Mouse (Mus musculus) neural tube, embryonic 14.5 days (tissue): ENCODE results near the gene Prl3b1. TPM values are rescaled to one million over a fixed set of nuclear protein-coding genes. Genes with fewer than 3 reads are reported as not detected.

Experiments used
- ATAC-seq: fragments of 200-750 bp; cut with Nextera tagmentation; 2 replicates; pipeline ENCODE4 v1.8.0; 2017; ENCODE audit warnings: low read depth, mild to moderate bottlenecking, moderate TSS enrichment, moderate library complexity
- H3K27ac ChIP-seq: fragments of 300-500 bp; sonication (generic); 2 replicates; pipeline ENCODE4 v1.5.1; 2014; ENCODE audit warnings: low read depth, mild to moderate bottlenecking, control low read depth, low read length, moderate library complexity, mixed read lengths
- H3K27me3 ChIP-seq: fragments of 300-500 bp; sonication (generic); 2 replicates; pipeline ENCODE4 v1.6.1; 2014; ENCODE audit warnings: low read length; ENCODE audit not compliant: control insufficient read depth, insufficient read depth
- H3K36me3 ChIP-seq: fragments of 300-500 bp; sonication (generic); 2 replicates; pipeline ENCODE4 v1.6.1; 2014; ENCODE audit warnings: low read length, mixed read lengths; ENCODE audit not compliant: control insufficient read depth, insufficient read depth
- H3K4me1 ChIP-seq: fragments of 300-500 bp; sonication (generic); 2 replicates; pipeline ENCODE4 v1.6.1; 2014; ENCODE audit warnings: low read length; ENCODE audit not compliant: control insufficient read depth, insufficient read depth
- H3K4me2 ChIP-seq: fragments of 300-500 bp; sonication (generic); 2 replicates; pipeline ENCODE4 v1.6.1; 2014; ENCODE audit warnings: mild to moderate bottlenecking, low read depth, low read length, control low read depth
- H3K4me3 ChIP-seq: fragments of 300-500 bp; sonication (generic); 2 replicates; pipeline ENCODE4 v1.5.1; 2014; ENCODE audit warnings: low read depth, low read length, control low read depth, mixed read lengths
- H3K9ac ChIP-seq: fragments of 300-500 bp; sonication (generic); replicated peaks from 2 replicates; pipeline ENCODE4 v1.6.1; 2014; ENCODE audit warnings: low read depth, mild to moderate bottlenecking, control low read depth, low read length, mixed read lengths
- H3K9me3 ChIP-seq: fragments of 300-500 bp; sonication (generic); 2 replicates; pipeline ENCODE4 v1.6.1; 2016; ENCODE audit warnings: low read length; ENCODE audit not compliant: control insufficient read depth
- WGBS: fragments of 180-500 bp; shearing (Covaris S2); extraction: QIAGEN DNeasy Blood & Tissue Kit; methylation state at CpG from one replicate; pipeline ENCODE4 v1.1.7; 2014; 5-methylcytosine and 5-hydroxymethylcytosine counted together
- polyA plus RNA-seq: library from polyadenylated mRNA; unstranded; fragments of >200 nt; fragmentation: Nextera tagmentation; extraction: Ambion mirVana; gene quantifications from 2 replicates; pipeline ENCODE4 v1.2.1, GENCODE M21; 2014

Prl3b1 gene
- not detected in 2 replicates for polyA plus RNA-seq

DNA sequence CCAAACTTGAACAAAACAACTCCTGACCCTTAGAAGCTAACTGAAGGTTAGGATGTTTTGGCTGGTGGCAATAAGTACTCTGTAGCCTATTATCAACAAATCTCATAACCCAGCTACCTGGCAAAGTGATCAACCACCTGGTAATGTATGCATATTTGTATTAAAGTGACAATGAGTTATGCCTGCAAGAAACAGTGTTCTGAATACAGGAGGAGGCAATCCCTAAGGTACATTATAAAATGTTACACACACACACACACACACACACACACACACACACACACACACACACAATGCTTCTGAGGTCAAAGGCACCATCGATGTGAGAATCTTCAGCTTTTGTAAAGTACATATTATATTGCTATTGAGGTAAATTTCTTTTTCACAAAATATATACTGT is at the start of gene Prl3b1:
TSS of gene Prl3b1 (plus strand) at position 301 of the 400 bp plus-strand sequence.
- Histone ChIP-seq H3K36me3 (no peaks in the 10 kb centered on the region), H3K9me3 (no peaks in the 10 kb centered on the region), H3K4me2 (no peak within 1 kb of the TSS), H3K27me3 (no peaks in the 10 kb centered on the region), H3K9ac (no peak within 1 kb of the TSS), H3K27ac (no peak within 1 kb of the TSS), H3K4me3 (no peak within 1 kb of the TSS), H3K4me1 (no peaks in the 10 kb centered on the region)
- WGBS = 81% methylated on average over 1 of the region's 1 CpGs
- no peak for ATAC-seq

DNA sequence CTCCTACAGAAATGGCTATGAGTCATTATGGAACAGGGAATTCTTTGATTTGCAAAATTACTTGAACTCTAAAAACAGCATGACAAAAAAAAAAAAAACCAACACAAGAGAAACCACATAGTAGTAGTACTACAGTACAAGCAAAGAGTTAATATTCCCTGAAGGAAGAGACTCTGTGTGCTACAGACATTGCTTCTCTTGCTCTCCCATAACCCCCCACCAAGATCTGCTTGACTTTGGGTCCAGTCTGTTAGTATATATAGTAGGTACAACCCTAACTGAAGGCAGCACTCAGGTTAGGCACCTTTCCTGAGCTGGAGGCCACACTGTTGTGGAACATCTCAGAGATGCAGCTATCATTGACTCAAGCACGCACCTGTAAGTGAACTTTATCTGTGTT is 45.3 kb upstream of the Prl3b1 start, which contains the start of gene Prl3c1:
TSS of gene Prl3c1 (plus strand) at position 301 of the 400 bp plus-strand sequence.
- no peaks in the 10 kb centered on the region for H3K9me3 ChIP-seq
- no peaks in the 10 kb centered on the region for H3K27me3 ChIP-seq
- H3K4me3 ChIP-seq = no peak within 1 kb of the TSS
- H3K4me2 ChIP-seq = no peak within 1 kb of the TSS
- no peak within 1 kb of the TSS for H3K9ac ChIP-seq
- no peak within 1 kb of the TSS for H3K27ac ChIP-seq
- 93% methylated on average over 1 of the region's 1 CpGs for WGBS
- H3K36me3 ChIP-seq = no peaks in the 10 kb centered on the region
- ATAC-seq = no peak
- no peaks in the 10 kb centered on the region for H3K4me1 ChIP-seq

DNA sequence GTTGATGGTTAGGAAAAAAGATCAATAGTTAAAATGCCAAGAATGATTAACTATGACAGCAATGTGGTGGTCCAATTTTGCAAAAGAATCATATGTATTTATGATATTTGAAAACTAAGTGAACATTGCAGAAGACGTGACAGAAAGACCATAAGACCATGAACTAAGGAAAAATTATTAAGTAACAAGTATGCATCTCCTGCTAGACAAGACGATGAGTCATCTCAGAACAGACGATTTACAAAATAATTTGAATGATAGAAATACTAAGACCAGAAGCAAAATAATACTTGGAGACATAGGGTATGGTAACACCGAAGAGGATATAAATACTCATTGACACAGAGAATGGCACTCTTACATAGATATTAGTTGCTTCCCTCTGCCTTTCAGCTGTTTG is 17.5 kb downstream of the Prl3b1 start, which contains the start of gene Prl3a1:
TSS of gene Prl3a1 (plus strand) at position 301 of the 400 bp plus-strand sequence.
- no peak within 1 kb of the TSS for H3K9ac ChIP-seq
- 93% methylated on average over 4 of the region's 4 CpGs for WGBS
- ATAC-seq = no peak

More for the DNA sequence above, 17.5 kb downstream of the Prl3b1 start, which contains the start of gene Prl3a1:
- Histone ChIP-seq H3K27me3 (no peaks in the 10 kb centered on the region), H3K27ac (no peak within 1 kb of the TSS), H3K9me3 (no peaks in the 10 kb centered on the region), H3K4me2 (no peak within 1 kb of the TSS), H3K36me3 (no peaks in the 10 kb centered on the region), H3K4me1 (no peaks in the 10 kb centered on the region), H3K4me3 (no peak within 1 kb of the TSS)

Other genes with a start within 250 kb of the Prl3b1 start
- gene Prl, start 184.3 kb upstream of the Prl3b1 start, polyA plus RNA-seq = not detected in 2 replicates
- gene Prl3d1, start 147.7 kb upstream of the Prl3b1 start, polyA plus RNA-seq = not detected in 2 replicates
- gene Prl3d2, start 120.1 kb upstream of the Prl3b1 start, polyA plus RNA-seq = not detected in 2 replicates
- not detected in 2 replicates for gene Prl3d3, start 85.1 kb upstream of the Prl3b1 start, polyA plus RNA-seq
- gene Prl3c1, start 45.2 kb upstream of the Prl3b1 start, polyA plus RNA-seq = not detected in 2 replicates
- gene Prl3a1, start 17.6 kb downstream of the Prl3b1 start, polyA plus RNA-seq = not detected in 2 replicates
- not detected in 2 replicates for gene Prl6a1, start 70.8 kb downstream of the Prl3b1 start, polyA plus RNA-seq
- not detected in 2 replicates for gene Prl8a2, start 103.8 kb downstream of the Prl3b1 start, polyA plus RNA-seq
- not detected in 2 replicates for gene Prl2b1, start 149.0 kb downstream of the Prl3b1 start, polyA plus RNA-seq
- not detected in 2 replicates for gene Prl8a6, start 196.8 kb downstream of the Prl3b1 start, polyA plus RNA-seq